Mouse (Mus musculus): ENCODE measurements around the gene Ranbp6. TPM values are rescaled to one million over a fixed set of nuclear protein-coding genes. Genes with fewer than 3 reads are reported as not detected.

Gene Ranbp6
- polyA plus RNA-seq, 1 experiment, result 0.60 TPM

DNA sequence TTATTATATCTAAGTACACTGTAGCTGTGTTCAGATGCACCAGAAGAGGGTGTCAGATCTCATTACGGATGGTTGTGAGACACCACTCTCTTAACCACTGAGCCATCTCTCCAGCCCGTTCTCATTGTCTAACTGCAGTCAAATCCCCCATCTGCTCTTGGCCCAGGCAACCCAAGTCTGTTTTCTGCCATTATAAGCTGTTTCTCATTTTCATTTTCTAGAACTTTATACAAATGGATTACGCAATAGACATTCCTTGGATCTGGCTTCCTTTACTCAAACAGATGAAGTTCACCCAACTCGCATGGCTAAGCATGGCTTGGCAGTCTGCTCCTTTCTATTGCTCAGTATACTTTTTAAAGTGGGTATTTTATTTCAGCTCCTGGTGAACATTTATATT, 27.9 kb upstream of the Ranbp6 start:
- Histone ChIP-seq H3K27me3 (replicated peaks) (no peaks in the 10 kb centered on the region), H3K4me3 (replicated peaks) (no peak overlapping the region), H3K4me1 (peaks cover 8% of the 10 kb centered on the region), H3K36me3 (replicated peaks; ENCODE audit: low read length) (no peaks in the 10 kb centered on the region), H3K9me3 (peaks cover 3% of the 10 kb centered on the region; the same call in 1 of the 2 replicates)
- TF ChIP-seq FLI1 (IDR thresholded peaks at IDR 0.05; ENCODE audit: low read length) (no peak), GATA1 (IDR thresholded peaks at IDR 0.05; ENCODE audit: borderline replicate concordance, low read length) (no peak)

DNA sequence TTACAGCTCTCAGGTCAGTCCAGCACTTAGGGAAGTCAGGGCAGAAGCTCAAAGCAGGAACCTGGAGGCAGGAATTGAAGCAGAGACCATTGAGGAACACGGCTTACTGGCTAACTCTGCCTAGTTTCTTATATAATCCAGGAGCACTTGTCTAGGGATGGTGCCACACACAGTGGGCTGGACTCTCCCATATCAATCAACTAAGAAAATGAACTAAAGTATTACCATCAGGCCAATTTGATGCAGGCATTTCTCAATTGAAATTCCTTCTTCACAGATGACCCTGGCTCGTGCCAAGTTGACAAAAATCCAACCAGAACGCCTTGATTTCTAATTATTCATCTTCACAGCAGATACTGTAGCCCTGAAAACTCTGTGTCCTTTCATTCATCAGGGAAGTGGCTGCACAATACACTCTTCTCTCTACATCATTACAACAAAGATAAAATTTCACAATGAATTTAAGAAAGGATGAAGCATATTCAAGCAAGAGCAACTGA, 25.9 kb upstream of the Ranbp6 start:
- peaks cover 8% of the 10 kb centered on the region for H3K4me1 ChIP-seq
- no peaks in the 10 kb centered on the region for H3K36me3 ChIP-seq (replicated peaks; ENCODE audit: low read length)
- no peak overlapping the region for H3K4me3 ChIP-seq (replicated peaks)
- no peak for TF ChIP-seq GATA1 (IDR thresholded peaks at IDR 0.05; ENCODE audit: borderline replicate concordance, low read length)
- no peak for TF ChIP-seq FLI1 (IDR thresholded peaks at IDR 0.05; ENCODE audit: low read length)
- no peaks in the 10 kb centered on the region for H3K27me3 ChIP-seq (replicated peaks)
- peaks cover 3% of the 10 kb centered on the region; the same call in 1 of the 2 replicates for H3K9me3 ChIP-seq

DNA sequence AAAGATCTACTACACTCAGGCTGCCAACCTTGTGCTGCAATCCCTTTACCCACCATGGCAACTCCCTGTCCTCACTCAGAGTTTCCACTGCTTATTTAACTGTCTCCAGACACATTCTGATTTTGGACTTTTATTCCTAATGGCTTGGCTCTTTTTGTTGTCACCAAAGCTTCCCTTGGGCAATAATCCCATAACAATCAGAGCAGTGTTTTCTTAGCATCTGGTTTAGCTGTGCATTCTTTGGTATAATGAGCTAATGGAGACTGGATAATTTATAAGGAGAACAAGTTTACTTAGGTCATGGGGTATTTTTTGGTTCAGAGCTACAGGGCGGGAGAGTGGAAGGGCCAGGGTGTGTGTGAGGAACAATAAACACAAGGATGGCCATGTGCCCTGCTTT, 25.4 kb upstream of the Ranbp6 start:
- H3K4me3 ChIP-seq (replicated peaks), result no peak overlapping the region
- TF ChIP-seq GATA1 (IDR thresholded peaks at IDR 0.05; ENCODE audit: borderline replicate concordance, low read length) (no peak), FLI1 (IDR thresholded peaks at IDR 0.05; ENCODE audit: low read length) (no peak)
- H3K36me3 ChIP-seq (replicated peaks; ENCODE audit: low read length), result no peaks in the 10 kb centered on the region
- no peaks in the 10 kb centered on the region for H3K27me3 ChIP-seq (replicated peaks)
- H3K9me3 ChIP-seq, result peaks cover 3% of the 10 kb centered on the region; the same call in 1 of the 2 replicates
- peaks cover 8% of the 10 kb centered on the region for H3K4me1 ChIP-seq

DNA sequence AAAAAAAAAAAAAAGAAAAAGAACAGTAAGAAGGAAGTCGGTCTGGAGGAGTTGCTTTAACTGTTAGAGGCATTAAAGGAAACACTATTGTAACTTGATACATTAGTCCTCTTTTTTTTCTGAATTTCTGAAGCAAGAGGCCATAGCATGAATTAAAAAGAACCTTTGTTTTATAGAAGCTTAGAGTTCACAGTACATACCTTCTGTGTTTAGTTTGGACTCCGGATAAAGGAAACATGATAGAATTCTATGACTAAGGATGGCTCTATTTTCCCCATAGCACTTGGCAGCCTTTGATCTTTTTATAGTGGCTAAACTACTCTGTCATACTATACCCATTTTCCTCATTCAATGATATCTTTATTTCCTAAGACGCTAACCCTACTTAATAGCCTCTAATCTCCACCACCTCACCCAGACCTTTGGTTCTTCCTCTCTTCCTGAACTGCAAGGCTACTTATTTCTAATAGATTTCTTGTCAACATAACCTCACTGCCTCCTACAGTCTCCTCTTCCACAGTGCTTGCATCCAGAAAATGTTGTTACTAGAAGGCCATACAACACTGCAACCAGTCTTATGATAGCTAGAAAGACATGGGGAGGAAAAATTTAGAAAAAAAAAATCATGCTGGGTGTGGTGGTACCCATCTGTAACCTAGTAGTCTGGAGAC, 22.7 kb upstream of the Ranbp6 start:
- TF ChIP-seq FLI1 (IDR thresholded peaks at IDR 0.05; ENCODE audit: low read length), result no peak
- no peak for TF ChIP-seq GATA1 (IDR thresholded peaks at IDR 0.05; ENCODE audit: borderline replicate concordance, low read length)
- Histone ChIP-seq H3K27me3 (replicated peaks) (no peaks in the 10 kb centered on the region), H3K4me3 (replicated peaks) (no peak overlapping the region), H3K36me3 (replicated peaks; ENCODE audit: low read length) (no peaks in the 10 kb centered on the region), H3K9me3 (peaks cover 3% of the 10 kb centered on the region; the same call in 1 of the 2 replicates), H3K4me1 (peaks cover 8% of the 10 kb centered on the region)

DNA sequence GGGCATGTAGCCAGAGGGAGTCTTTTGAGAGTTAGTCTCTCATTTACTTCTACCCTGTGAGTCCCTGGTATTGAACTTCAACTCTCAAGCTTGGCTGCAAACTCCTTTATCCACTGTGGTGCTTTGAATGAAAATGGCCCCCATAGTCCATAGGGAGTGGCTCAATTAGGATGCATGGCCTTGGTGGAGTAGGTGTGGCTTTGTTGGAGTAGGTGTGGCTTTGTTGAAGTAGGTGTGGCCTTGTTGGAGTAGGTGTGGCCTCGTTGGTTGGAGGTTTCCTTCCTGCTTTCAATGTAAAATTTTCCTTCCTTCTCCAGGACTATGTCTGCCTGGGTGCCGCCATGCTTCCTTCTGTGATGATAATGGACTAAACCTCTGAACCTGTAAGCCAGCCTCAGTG, 18.1 kb upstream of the Ranbp6 start:
- H3K36me3 ChIP-seq (replicated peaks; ENCODE audit: low read length), result no peaks in the 10 kb centered on the region

DNA sequence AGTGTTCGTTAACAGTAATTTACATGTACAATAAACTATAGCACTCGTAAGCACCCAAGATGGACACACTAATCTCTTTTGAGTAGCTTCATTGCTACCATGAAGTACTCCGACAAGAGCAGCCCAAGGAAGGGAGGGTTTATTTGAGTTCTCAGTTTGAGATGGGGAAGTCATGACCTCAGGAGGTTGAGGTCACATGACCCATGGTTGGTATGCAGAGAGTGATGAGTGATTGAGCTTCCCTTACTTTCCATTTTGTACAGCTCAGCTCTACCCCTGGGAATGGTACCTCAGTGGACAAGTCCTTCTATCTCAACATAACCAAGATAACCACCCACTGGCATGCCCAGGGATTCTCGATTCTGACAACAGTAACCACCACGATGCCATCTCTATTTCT, 15.8 kb upstream of the Ranbp6 start:
- Histone ChIP-seq H3K36me3 (replicated peaks; ENCODE audit: low read length) (no peaks in the 10 kb centered on the region), H3K4me1 (peaks cover 41% of the 10 kb centered on the region), H3K9me3 (no peaks in the 10 kb centered on the region), H3K27me3 (replicated peaks) (peaks cover 1% of the 10 kb centered on the region), H3K4me3 (replicated peaks) (no peak overlapping the region)
- no peak for TF ChIP-seq FLI1 (IDR thresholded peaks at IDR 0.05; ENCODE audit: low read length)
- TF ChIP-seq GATA1 (IDR thresholded peaks at IDR 0.05; ENCODE audit: borderline replicate concordance, low read length), result no peak

More for the DNA sequence above, 18.1 kb upstream of the Ranbp6 start:
- peaks cover 1% of the 10 kb centered on the region for H3K27me3 ChIP-seq (replicated peaks)
- no peak for TF ChIP-seq GATA1 (IDR thresholded peaks at IDR 0.05; ENCODE audit: borderline replicate concordance, low read length)
- no peak for TF ChIP-seq FLI1 (IDR thresholded peaks at IDR 0.05; ENCODE audit: low read length)
- peaks cover 23% of the 10 kb centered on the region for H3K4me1 ChIP-seq
- H3K4me3 ChIP-seq (replicated peaks), result no peak overlapping the region
- no peaks in the 10 kb centered on the region for H3K9me3 ChIP-seq

DNA sequence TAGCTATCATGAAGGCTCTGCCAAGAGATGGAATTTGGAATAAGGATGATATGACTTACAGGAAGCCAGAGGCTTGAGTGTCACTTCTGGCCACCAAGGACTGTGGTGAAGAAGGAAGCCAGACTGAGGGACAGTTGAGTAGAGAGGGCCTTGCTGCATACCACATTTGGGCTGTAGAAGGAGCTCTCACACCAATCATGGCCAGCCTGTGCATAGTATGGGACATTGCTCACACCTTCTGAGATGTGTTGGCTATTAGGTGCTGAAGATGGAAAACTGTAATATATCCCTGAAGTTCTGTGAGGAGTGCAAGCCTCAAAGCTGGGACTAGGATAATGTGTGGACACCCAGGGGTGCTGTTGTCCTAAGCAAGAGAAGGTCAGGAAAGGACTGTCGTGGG, 13.9 kb upstream of the Ranbp6 start:
- TF ChIP-seq GATA1 (IDR thresholded peaks at IDR 0.05; ENCODE audit: borderline replicate concordance, low read length), result no peak
- no peak for TF ChIP-seq FLI1 (IDR thresholded peaks at IDR 0.05; ENCODE audit: low read length)
- Histone ChIP-seq H3K36me3 (replicated peaks; ENCODE audit: low read length) (no peaks in the 10 kb centered on the region), H3K27me3 (replicated peaks) (peaks cover 1% of the 10 kb centered on the region)

DNA sequence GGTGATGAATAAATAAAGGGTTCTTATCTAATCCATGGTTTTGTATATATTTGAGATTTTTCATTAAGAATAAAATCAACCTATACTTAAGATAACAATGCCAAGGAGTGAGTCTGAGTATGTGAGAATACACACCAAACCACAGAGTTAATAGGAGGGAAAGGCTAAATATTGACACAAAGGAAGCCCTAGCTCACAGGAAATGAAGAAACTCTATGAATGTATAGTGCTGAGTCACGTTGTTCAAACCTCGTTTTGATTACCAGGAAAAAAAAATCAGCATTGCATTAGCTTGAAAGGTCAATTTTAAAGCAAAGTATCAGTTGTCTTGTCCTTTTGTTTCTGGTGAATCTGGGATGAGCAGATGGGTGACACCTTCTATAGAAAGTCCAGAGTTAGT, 12.2 kb upstream of the Ranbp6 start:
- peaks cover 1% of the 10 kb centered on the region for H3K27me3 ChIP-seq (replicated peaks)
- no peaks in the 10 kb centered on the region for H3K9me3 ChIP-seq
- no peak for TF ChIP-seq FLI1 (IDR thresholded peaks at IDR 0.05; ENCODE audit: low read length)
- no peak for TF ChIP-seq GATA1 (IDR thresholded peaks at IDR 0.05; ENCODE audit: borderline replicate concordance, low read length)
- peaks cover 48% of the 10 kb centered on the region for H3K4me1 ChIP-seq
- no peaks in the 10 kb centered on the region for H3K36me3 ChIP-seq (replicated peaks; ENCODE audit: low read length)
- no peak overlapping the region for H3K4me3 ChIP-seq (replicated peaks)

More for the DNA sequence above, 13.9 kb upstream of the Ranbp6 start:
- Histone ChIP-seq H3K9me3 (no peaks in the 10 kb centered on the region), H3K4me1 (peaks cover 47% of the 10 kb centered on the region), H3K4me3 (replicated peaks) (no peak overlapping the region)

DNA sequence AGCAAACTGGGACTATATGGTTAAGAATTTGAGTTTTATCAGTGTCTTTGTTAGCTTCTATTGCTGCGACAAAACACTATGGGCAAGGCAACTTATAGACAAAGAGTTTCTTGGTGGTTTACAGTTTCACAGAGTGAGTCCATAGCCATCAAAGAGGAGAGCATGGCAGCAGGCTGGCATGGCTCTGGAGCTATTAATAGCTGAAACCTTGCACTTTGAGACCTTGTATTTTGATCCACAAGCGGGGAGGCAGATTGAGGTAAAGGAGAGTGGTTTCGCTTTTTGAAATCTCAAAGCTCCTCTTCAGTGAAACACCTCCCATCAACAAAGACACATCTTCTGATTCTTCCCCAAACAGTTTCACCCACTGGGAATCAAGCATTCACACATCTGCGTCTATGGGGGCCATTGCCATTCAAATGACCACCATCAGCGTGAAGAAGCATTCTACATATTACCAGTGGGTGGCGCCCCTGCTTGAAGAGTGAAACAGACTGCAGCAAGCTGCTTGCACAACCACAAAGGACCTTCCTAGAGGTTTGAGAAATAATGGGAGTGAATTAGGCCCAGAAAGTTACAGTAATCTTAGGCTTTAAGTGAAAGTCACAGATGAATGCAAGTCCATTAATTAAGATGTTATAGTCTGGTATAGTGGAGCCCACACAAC, 11.4 kb upstream of the Ranbp6 start:
- no peaks in the 10 kb centered on the region for H3K36me3 ChIP-seq (replicated peaks; ENCODE audit: low read length)
- TF ChIP-seq GATA1 (IDR thresholded peaks at IDR 0.05; ENCODE audit: borderline replicate concordance, low read length) (no peak), FLI1 (IDR thresholded peaks at IDR 0.05; ENCODE audit: low read length) (no peak)
- no peaks in the 10 kb centered on the region for H3K9me3 ChIP-seq
- H3K27me3 ChIP-seq (replicated peaks), result peaks cover 2% of the 10 kb centered on the region
- peaks cover 48% of the 10 kb centered on the region for H3K4me1 ChIP-seq
- no peak overlapping the region for H3K4me3 ChIP-seq (replicated peaks)

DNA sequence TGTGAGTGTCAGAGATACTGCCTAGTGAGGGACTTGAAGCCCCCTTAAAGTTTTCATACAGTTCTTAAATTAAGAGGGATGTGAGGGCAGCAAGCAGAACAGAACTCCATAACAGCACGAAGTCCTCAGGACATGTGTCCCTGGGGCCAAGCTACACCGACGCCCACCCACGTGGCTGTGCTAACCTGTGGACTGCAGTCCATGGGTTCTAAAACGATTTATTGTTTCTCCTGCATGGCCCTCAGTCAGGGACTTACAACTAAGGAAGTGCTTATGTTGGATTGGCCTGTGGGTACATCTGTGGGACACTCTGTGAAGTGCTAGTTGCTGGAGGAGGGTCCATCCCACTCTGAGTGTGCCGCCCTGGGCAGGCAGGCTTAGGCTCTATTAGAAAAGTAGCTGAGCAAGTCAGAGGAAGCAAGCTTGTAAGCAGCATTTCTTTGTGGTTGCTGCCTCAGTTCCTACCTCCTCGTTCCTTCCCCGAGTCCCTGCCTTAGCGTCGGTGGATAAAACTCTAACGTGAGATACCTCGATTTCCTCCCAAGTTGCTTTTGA, 10.8 kb upstream of the Ranbp6 start:
- peaks cover 3% of the 10 kb centered on the region for H3K27me3 ChIP-seq (replicated peaks)
- TF ChIP-seq FLI1 (IDR thresholded peaks at IDR 0.05; ENCODE audit: low read length) (no peak), GATA1 (IDR thresholded peaks at IDR 0.05; ENCODE audit: borderline replicate concordance, low read length) (no peak)
- H3K9me3 ChIP-seq, result no peaks in the 10 kb centered on the region
- no peak overlapping the region for H3K4me3 ChIP-seq (replicated peaks)
- H3K4me1 ChIP-seq, result peaks cover 43% of the 10 kb centered on the region
- H3K36me3 ChIP-seq (replicated peaks; ENCODE audit: low read length), result no peaks in the 10 kb centered on the region
